ENCODE assay signal across 15 mouse cellular contexts in genomic region chr12:16593014-16593413, GRCm38 (mm10). TPM values are rescaled to one million over a fixed set of nuclear protein-coding genes. Genes with fewer than 3 reads are reported as not detected.
A peak's percentile ranks its signal among the peaks of the same experiment; 100 is the strongest.
DNase-seq lines count a peak whose midpoint lies in the region.
"Had no signal": no experiment of that assay in that cellular context is flagged by ENCODE, and none has a peak within 500 bp of the region (broad histone marks: within the 10 kb centered on the region; RNA-seq: fewer than 3 reads in every experiment).

No protein-coding gene starts in this region.

- H3K4me3 ChIP-seq in embryonic facial prominence, embryonic 10.5 days: no peak overlapping the region
- H3K4me3 ChIP-seq: embryonic facial prominence, embryonic 12.5 days; forebrain, embryonic 12.5 days; heart, adult 2 months; hindbrain, embryonic 15.5 days had no signal

- 83% methylated on average over 7 of the region's 7 CpGs for WGBS in embryonic facial prominence, embryonic 10.5 days

- H3K27ac ChIP-seq in embryonic facial prominence, embryonic 10.5 days (replicated peaks): peak overlapping the region; percentile 90
- H3K27ac ChIP-seq: embryonic facial prominence, embryonic 12.5 days; forebrain, embryonic 12.5 days; hindbrain, embryonic 15.5 days had no signal

- no peaks in the 10 kb centered on the region for H3K9me3 ChIP-seq in embryonic facial prominence, embryonic 10.5 days
- H3K9me3 ChIP-seq: embryonic facial prominence, embryonic 12.5 days; forebrain, embryonic 12.5 days; hindbrain, embryonic 15.5 days had no signal

- DNase-seq in gastrocnemius, adult 18-20 months (ENCODE audit: low spot score): peak; percentile 54
- DNase-seq in gastrocnemius, postnatal 4 days (ENCODE audit: low spot score in 2 of 2): no peak
- peak; percentile 35 for DNase-seq in lung, postnatal 36 days
- DNase-seq in lung, adult 18-20 months: no peak
- DNase-seq in embryonic facial prominence, embryonic 10.5 days (ENCODE audit: low spot score): no peak
- peak; percentile 88 for DNase-seq in skeletal muscle tissue, adult 2 months (ENCODE audit: low read depth, low spot score)
- no peak for DNase-seq in embryo, embryonic 9.5 days (ENCODE audit: extremely low spot score)
- DNase-seq: adrenal gland, adult 8-10 months; cerebellum, adult 2 months; cerebellum, postnatal 10 days; forebrain, postnatal 0 days; heart, adult 2 months had no signal

- no peaks in the 10 kb centered on the region for H3K36me3 ChIP-seq in embryonic facial prominence, embryonic 10.5 days (replicated peaks)
- H3K36me3 ChIP-seq: embryonic facial prominence, embryonic 12.5 days; forebrain, embryonic 12.5 days; hindbrain, embryonic 15.5 days had no signal

- H3K4me1 ChIP-seq in embryonic facial prominence, embryonic 10.5 days: peaks cover 55% of the 10 kb centered on the region

- no peaks in the 10 kb centered on the region for H3K27me3 ChIP-seq in embryonic facial prominence, embryonic 10.5 days (replicated peaks; ENCODE audit: low read depth, poor library complexity, severe bottlenecking)
- H3K27me3 ChIP-seq: embryonic facial prominence, embryonic 12.5 days; forebrain, embryonic 12.5 days; hindbrain, embryonic 15.5 days had no signal

RNA-seq across cellular contexts. Expression of gene Lpin1, which starts 17.8 kb away (rescaled TPM):
- total RNA-seq in gastrocnemius, adult 18-20 months (2021): 100 to 1,000 TPM; 212 to 245 TPM
- total RNA-seq in gastrocnemius, postnatal 4 days (2021): 10 to 100 TPM; 24.8 to 27.1 TPM
- polyA plus RNA-seq in embryonic facial prominence, embryonic 10.5 days (2016; fragmentation: Nextera tagmentation; extraction: Ambion mirVana): 6.2 and 6.7 TPM in 2 replicates

Comparison
In these comparisons a context has a peak if more than half of its experiments do, and no peak if none do; other contexts are left out.
1. DNase-seq: peak in gastrocnemius, adult 18-20 months (single experiment), lung, postnatal 36 days (single experiment) and skeletal muscle tissue, adult 2 months (single experiment); none in gastrocnemius, postnatal 4 days (0 of 2), lung, adult 18-20 months (0 of 2), embryonic facial prominence, embryonic 10.5 days (single experiment) and embryo, embryonic 9.5 days (single experiment).
2. RNA of gene Lpin1, which starts 17.8 kb away (total RNA-seq): 212 to 245 TPM in gastrocnemius, adult 18-20 months; 24.8 to 27.1 TPM in gastrocnemius, postnatal 4 days; every median in the first group is over 4 times any median in the second.